Mouse (Mus musculus) heart, adult 2 months (tissue): ENCODE results near the gene Rilpl1.

Experiments
- CTCF ChIP-seq: fragments of 200-600 bp; IDR thresholded peaks from 2 replicates; pipeline ENCODE4 v1.8.1; 2022; ENCODE audit warnings: antibody characterized with exemption, mild to moderate bottlenecking, moderate library complexity
- EP300 ChIP-seq: fragments of 200-500 bp; IDR thresholded peaks from 2 replicates; pipeline ENCODE4 v1.6.1; 2011; ENCODE audit warnings: low read depth, low read length, control low read depth; ENCODE audit not compliant: insufficient read depth
- POLR2A ChIP-seq: fragments of 200-500 bp; IDR thresholded peaks from 2 replicates; pipeline ENCODE4 v1.6.1; 2011; ENCODE audit warnings: mild to moderate bottlenecking, low read depth, low read length, control low read depth; ENCODE audit not compliant: insufficient read depth

DNA sequence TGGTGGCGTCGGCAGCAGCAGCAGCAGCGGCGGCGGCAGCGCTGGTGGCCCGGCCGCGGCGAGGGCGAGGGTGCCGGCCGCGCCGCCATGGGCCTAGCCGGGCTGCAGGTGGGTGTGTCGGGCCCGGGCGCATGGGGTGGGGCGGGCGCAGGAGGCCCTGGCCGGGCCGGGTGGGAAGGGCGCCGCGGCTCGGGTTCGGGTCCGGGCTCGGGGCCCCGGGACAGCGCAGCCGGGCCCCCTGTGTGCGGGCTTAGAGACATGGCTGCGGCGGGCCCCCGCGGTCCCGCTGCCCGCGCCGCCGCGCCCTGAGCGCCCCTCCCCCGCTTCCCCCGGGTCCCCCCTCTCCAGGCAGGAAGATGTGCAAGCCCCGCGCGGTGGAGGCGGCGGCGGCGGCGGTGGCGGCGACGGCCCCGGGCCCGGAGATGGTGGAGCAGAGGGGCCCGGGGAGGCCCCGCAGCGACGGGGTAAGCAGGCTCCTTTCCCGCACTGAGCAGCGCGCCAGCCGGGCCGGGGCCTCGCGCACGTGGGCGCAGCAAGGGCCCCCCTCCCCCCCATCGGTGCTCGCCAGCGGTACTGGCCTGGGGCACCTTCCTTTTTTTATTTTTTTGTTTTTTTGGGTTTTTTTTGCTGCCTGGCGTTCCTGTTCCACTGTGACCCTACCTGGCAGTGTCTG lies 85.4 kb downstream of the Rilpl1 start:
- TF ChIP-seq CTCF (no peak), POLR2A (no peak), EP300 (no peak)
